Mouse (Mus musculus): ENCODE data around the gene Vil1. TPM values are rescaled to one million over a fixed set of nuclear protein-coding genes. Genes with fewer than 3 reads are reported as not detected.

Gene Vil1
- polyA plus RNA-seq, 1 experiment from 2014 or later: 0.23 TPM

- WGBS: 79% methylated on average over 4 of the region's 4 CpGs
- Histone ChIP-seq H3K4me2 (no peak overlapping the region), H3K36me3 (ENCODE audit: control insufficient read depth, insufficient read depth, low read length) (no peaks in the 10 kb centered on the region), H3K27ac (ENCODE audit: low read depth, low read length) (no peak overlapping the region), H3K4me3 (ENCODE audit: low read depth, low read length) (no peak overlapping the region), H3K9me3 (ENCODE audit: control insufficient read depth, low read length) (no peaks in the 10 kb centered on the region), H3K9ac (ENCODE audit: low read length) (no peak overlapping the region), H3K4me1 (ENCODE audit: control insufficient read depth, insufficient read depth, low read length) (peaks cover 2% of the 10 kb centered on the region; the same call in 1 of the 2 replicates), H3K27me3 (ENCODE audit: control insufficient read depth, insufficient read depth, low read length) (no peaks in the 10 kb centered on the region)
- DNase-seq (ENCODE audit: low spot score, missing footprints) (no peak), ATAC-seq (ENCODE audit: low FRiP score) (no peak)
These were observed 35.8 kb upstream of the Vil1 start for GRCm38 (mm10) chr1:74373372-74373771.

- H3K4me3 ChIP-seq (ENCODE audit: low read depth, low read length): no peak within 1 kb of the TSS
- no peaks in the 10 kb centered on the region for H3K27me3 ChIP-seq (ENCODE audit: control insufficient read depth, insufficient read depth, low read length)
- DNase-seq (ENCODE audit: low spot score, missing footprints) (no peak), ATAC-seq (ENCODE audit: low FRiP score) (no peak)
- H3K9me3 ChIP-seq (ENCODE audit: control insufficient read depth, low read length): no peaks in the 10 kb centered on the region
- H3K36me3 ChIP-seq (ENCODE audit: control insufficient read depth, insufficient read depth, low read length): no peaks in the 10 kb centered on the region
- H3K9ac ChIP-seq (ENCODE audit: low read length): no peak within 1 kb of the TSS
- no peak within 1 kb of the TSS for H3K4me2 ChIP-seq
- WGBS: 76% methylated on average over 8 of the region's 8 CpGs
- H3K4me1 ChIP-seq (ENCODE audit: control insufficient read depth, insufficient read depth, low read length): peaks cover 2% of the 10 kb centered on the region; the same call in 1 of the 2 replicates
- no peak within 1 kb of the TSS for H3K27ac ChIP-seq (ENCODE audit: low read depth, low read length)
These were observed 34.2 kb upstream of the Vil1 start, which contains the start of gene Slc11a1 for GRCm38 (mm10) chr1:74374980-74375379. TSS of gene Slc11a1 (plus strand) at chr1:74375195.

DNA sequence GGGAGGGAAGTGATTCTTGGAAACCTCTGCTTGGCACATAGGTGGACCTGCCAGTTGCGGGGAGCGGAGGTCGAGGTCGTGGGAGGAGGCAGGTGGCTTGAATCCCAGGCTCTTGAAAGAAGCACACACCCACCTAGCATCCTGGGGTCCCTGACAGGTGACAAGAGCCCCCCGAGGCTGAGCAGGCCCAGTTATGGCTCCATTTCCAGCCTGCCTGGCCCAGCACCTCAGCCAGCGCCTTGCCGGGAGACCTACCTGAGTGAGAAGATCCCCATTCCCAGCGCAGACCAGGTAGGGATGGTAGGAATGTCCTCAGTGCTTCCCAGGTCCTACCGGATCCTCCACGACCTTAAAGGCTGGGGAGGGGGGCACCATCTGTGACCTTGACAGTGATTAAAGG is 33.6 kb upstream of the Vil1 start:
- Histone ChIP-seq H3K9ac (ENCODE audit: low read length) (no peak overlapping the region), H3K27me3 (ENCODE audit: control insufficient read depth, insufficient read depth, low read length) (no peaks in the 10 kb centered on the region), H3K4me3 (ENCODE audit: low read depth, low read length) (no peak overlapping the region), H3K9me3 (ENCODE audit: control insufficient read depth, low read length) (no peaks in the 10 kb centered on the region), H3K36me3 (ENCODE audit: control insufficient read depth, insufficient read depth, low read length) (no peaks in the 10 kb centered on the region), H3K4me2 (no peak overlapping the region), H3K27ac (ENCODE audit: low read depth, low read length) (no peak overlapping the region), H3K4me1 (ENCODE audit: control insufficient read depth, insufficient read depth, low read length) (peaks cover 2% of the 10 kb centered on the region; the same call in 1 of the 2 replicates)
- DNase-seq (ENCODE audit: low spot score, missing footprints) (no peak), ATAC-seq (ENCODE audit: low FRiP score) (no peak)
- 82% methylated on average over 10 of the region's 10 CpGs for WGBS

- 85% methylated on average over 4 of the region's 4 CpGs for WGBS
These were observed 32.8 kb upstream of the Vil1 start for GRCm38 (mm10) chr1:74376396-74376795.

GRCm38 (mm10) chr1:74379058-74379504 is 30.1 kb upstream of the Vil1 start:
- no peak for ATAC-seq (ENCODE audit: low FRiP score)
- WGBS: 84% methylated on average over 7 of the region's 7 CpGs
- no peaks in the 10 kb centered on the region for H3K9me3 ChIP-seq (ENCODE audit: control insufficient read depth, low read length)

More at GRCm38 (mm10) chr1:74376396-74376795, 32.8 kb upstream of the Vil1 start:
- Histone ChIP-seq H3K9me3 (ENCODE audit: control insufficient read depth, low read length) (no peaks in the 10 kb centered on the region), H3K27me3 (ENCODE audit: control insufficient read depth, insufficient read depth, low read length) (no peaks in the 10 kb centered on the region), H3K36me3 (ENCODE audit: control insufficient read depth, insufficient read depth, low read length) (no peaks in the 10 kb centered on the region), H3K4me1 (ENCODE audit: control insufficient read depth, insufficient read depth, low read length) (peaks cover 2% of the 10 kb centered on the region; the same call in 1 of the 2 replicates), H3K4me3 (ENCODE audit: low read depth, low read length) (no peak overlapping the region), H3K4me2 (no peak overlapping the region), H3K9ac (ENCODE audit: low read length) (no peak overlapping the region), H3K27ac (ENCODE audit: low read depth, low read length) (no peak overlapping the region)
- ATAC-seq (ENCODE audit: low FRiP score) (no peak), DNase-seq (ENCODE audit: low spot score, missing footprints) (no peak)

DNA sequence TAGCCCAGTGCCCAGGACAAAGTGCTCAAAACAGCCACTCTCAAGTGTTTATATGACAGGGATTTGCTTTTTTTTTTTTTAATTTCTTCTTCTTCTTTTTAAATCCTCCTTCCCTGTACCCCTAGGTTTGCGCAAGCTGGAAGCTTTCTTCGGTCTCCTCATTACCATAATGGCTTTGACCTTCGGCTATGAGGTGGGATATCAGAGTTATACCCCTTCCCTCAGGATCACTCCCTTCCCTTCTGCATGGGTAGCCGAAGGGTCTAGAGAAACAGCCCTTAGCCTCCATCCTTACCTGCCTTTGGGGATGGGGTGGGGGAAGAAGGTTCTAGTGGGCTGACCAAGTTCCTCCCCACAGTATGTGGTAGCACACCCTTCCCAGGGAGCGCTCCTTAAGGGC is 28.7 kb upstream of the Vil1 start:
- peaks cover 2% of the 10 kb centered on the region; the same call in 1 of the 2 replicates for H3K4me1 ChIP-seq (ENCODE audit: control insufficient read depth, insufficient read depth, low read length)
- no peak overlapping the region for H3K27ac ChIP-seq (ENCODE audit: low read depth, low read length)
- DNase-seq (ENCODE audit: low spot score, missing footprints): no peak
- no peak for ATAC-seq (ENCODE audit: low FRiP score)
- H3K27me3 ChIP-seq (ENCODE audit: control insufficient read depth, insufficient read depth, low read length): no peaks in the 10 kb centered on the region
- no peak overlapping the region for H3K9ac ChIP-seq (ENCODE audit: low read length)
- 86% methylated on average over 5 of the region's 5 CpGs for WGBS
- no peaks in the 10 kb centered on the region for H3K9me3 ChIP-seq (ENCODE audit: control insufficient read depth, low read length)
- no peak overlapping the region for H3K4me2 ChIP-seq
- no peaks in the 10 kb centered on the region for H3K36me3 ChIP-seq (ENCODE audit: control insufficient read depth, insufficient read depth, low read length)
- H3K4me3 ChIP-seq (ENCODE audit: low read depth, low read length): no peak overlapping the region

More at GRCm38 (mm10) chr1:74379058-74379504, 30.1 kb upstream of the Vil1 start:
- no peak overlapping the region for H3K27ac ChIP-seq (ENCODE audit: low read depth, low read length)
- no peaks in the 10 kb centered on the region for H3K27me3 ChIP-seq (ENCODE audit: control insufficient read depth, insufficient read depth, low read length)
- no peak for DNase-seq (ENCODE audit: low spot score, missing footprints)
- no peak overlapping the region for H3K4me2 ChIP-seq
- H3K9ac ChIP-seq (ENCODE audit: low read length): no peak overlapping the region
- H3K36me3 ChIP-seq (ENCODE audit: control insufficient read depth, insufficient read depth, low read length): no peaks in the 10 kb centered on the region
- no peak overlapping the region for H3K4me3 ChIP-seq (ENCODE audit: low read depth, low read length)
- peaks cover 2% of the 10 kb centered on the region; the same call in 1 of the 2 replicates for H3K4me1 ChIP-seq (ENCODE audit: control insufficient read depth, insufficient read depth, low read length)

DNA sequence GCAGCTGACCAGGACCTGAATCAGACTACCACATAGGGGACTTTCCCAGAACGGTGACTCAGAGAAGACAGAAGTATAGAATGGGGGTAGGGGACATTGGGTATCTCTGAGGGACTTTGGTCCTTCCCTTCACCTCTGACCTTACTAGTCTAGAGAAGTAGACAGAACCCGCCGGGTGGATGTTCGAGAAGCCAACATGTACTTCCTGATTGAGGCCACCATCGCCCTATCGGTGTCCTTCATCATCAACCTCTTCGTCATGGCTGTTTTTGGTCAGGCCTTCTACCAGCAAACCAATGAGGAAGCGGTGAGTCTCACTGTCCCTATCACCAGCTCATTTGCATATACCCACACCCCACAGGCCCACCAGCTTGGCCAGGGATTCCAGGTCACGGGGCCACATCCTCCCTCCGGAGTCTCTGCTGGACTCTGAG is 27.6 kb upstream of the Vil1 start:
- Histone ChIP-seq H3K27me3 (ENCODE audit: control insufficient read depth, insufficient read depth, low read length) (no peaks in the 10 kb centered on the region), H3K9ac (ENCODE audit: low read length) (no peak overlapping the region), H3K4me3 (ENCODE audit: low read depth, low read length) (no peak overlapping the region), H3K27ac (ENCODE audit: low read depth, low read length) (no peak overlapping the region), H3K9me3 (ENCODE audit: control insufficient read depth, low read length) (no peaks in the 10 kb centered on the region), H3K4me1 (ENCODE audit: control insufficient read depth, insufficient read depth, low read length) (peaks cover 2% of the 10 kb centered on the region; the same call in 1 of the 2 replicates), H3K4me2 (no peak overlapping the region), H3K36me3 (ENCODE audit: control insufficient read depth, insufficient read depth, low read length) (no peaks in the 10 kb centered on the region)
- 90% methylated on average over 10 of the region's 10 CpGs for WGBS
- DNase-seq (ENCODE audit: low spot score, missing footprints) (no peak), ATAC-seq (ENCODE audit: low FRiP score) (no peak)

DNA sequence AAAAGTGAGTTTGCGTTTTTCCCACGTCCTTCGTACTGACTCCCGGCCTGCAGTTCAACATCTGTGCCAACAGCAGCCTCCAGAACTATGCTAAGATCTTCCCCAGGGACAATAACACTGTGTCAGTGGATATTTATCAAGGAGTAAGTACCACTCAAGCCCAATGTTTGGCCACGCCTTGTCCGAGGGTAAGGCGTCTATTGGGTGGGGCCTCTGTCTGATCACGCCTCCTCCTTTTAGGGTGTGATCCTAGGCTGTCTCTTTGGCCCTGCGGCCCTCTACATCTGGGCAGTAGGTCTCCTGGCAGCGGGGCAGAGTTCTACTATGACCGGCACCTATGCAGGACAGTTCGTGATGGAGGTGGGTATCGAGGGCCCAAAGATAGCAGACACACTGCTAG is 25.8 kb upstream of the Vil1 start:
- no peak overlapping the region for H3K4me2 ChIP-seq
- ATAC-seq (ENCODE audit: low FRiP score) (no peak), DNase-seq (ENCODE audit: low spot score, missing footprints) (no peak)
- H3K27ac ChIP-seq (ENCODE audit: low read depth, low read length): no peak overlapping the region
- H3K4me1 ChIP-seq (ENCODE audit: control insufficient read depth, insufficient read depth, low read length): peaks cover 4% of the 10 kb centered on the region; the same call in 1 of the 2 replicates
- 86% methylated on average over 13 of the region's 13 CpGs for WGBS
- H3K4me3 ChIP-seq (ENCODE audit: low read depth, low read length): no peak overlapping the region
- no peaks in the 10 kb centered on the region for H3K36me3 ChIP-seq (ENCODE audit: control insufficient read depth, insufficient read depth, low read length)
- no peak overlapping the region for H3K9ac ChIP-seq (ENCODE audit: low read length)
- no peaks in the 10 kb centered on the region for H3K9me3 ChIP-seq (ENCODE audit: control insufficient read depth, low read length)
- no peaks in the 10 kb centered on the region for H3K27me3 ChIP-seq (ENCODE audit: control insufficient read depth, insufficient read depth, low read length)

GRCm38 (mm10) chr1:74384525-74384924 is 24.7 kb upstream of the Vil1 start:
- Histone ChIP-seq H3K4me2 (no peak overlapping the region), H3K27me3 (ENCODE audit: control insufficient read depth, insufficient read depth, low read length) (peaks cover 4% of the 10 kb centered on the region; the same call in 1 of the 2 replicates), H3K4me1 (ENCODE audit: control insufficient read depth, insufficient read depth, low read length) (peaks cover 4% of the 10 kb centered on the region; the same call in 1 of the 2 replicates), H3K9me3 (ENCODE audit: control insufficient read depth, low read length) (no peaks in the 10 kb centered on the region), H3K36me3 (ENCODE audit: control insufficient read depth, insufficient read depth, low read length) (no peaks in the 10 kb centered on the region), H3K4me3 (ENCODE audit: low read depth, low read length) (no peak overlapping the region), H3K9ac (ENCODE audit: low read length) (no peak overlapping the region), H3K27ac (ENCODE audit: low read depth, low read length) (no peak overlapping the region)
- 90% methylated on average over 8 of the region's 8 CpGs for WGBS
- DNase-seq (ENCODE audit: low spot score, missing footprints): no peak
- no peak for ATAC-seq (ENCODE audit: low FRiP score)
